Mouse (Mus musculus): ENCODE measurements around the gene Esr2.
A peak's percentile ranks its signal among the peaks of the same experiment; 100 is the strongest.

The Esr2 gene

DNA sequence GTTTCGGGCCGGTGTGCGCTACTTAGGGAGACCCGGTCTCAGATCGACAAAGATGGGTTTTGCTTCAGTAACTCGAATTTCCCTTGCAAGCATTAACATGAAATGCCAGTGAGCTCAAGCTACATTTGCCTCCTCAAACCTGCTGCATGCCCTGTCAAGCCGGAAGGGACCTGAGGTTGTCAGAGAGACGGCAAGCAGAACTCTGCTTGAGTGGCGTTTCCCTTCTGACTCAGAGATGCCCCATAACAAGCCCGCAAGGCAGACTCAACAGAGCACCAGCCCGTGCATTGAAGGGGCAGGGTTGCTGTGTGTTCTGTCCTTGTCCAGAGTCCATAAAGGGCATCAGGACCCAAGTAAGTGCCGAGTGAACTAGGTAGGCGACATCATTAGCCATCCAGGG, 90.0 kb downstream of the Esr2 start:
- no peak for DNase-seq (ENCODE audit: extremely low read depth, low read depth, low spot score)

DNA sequence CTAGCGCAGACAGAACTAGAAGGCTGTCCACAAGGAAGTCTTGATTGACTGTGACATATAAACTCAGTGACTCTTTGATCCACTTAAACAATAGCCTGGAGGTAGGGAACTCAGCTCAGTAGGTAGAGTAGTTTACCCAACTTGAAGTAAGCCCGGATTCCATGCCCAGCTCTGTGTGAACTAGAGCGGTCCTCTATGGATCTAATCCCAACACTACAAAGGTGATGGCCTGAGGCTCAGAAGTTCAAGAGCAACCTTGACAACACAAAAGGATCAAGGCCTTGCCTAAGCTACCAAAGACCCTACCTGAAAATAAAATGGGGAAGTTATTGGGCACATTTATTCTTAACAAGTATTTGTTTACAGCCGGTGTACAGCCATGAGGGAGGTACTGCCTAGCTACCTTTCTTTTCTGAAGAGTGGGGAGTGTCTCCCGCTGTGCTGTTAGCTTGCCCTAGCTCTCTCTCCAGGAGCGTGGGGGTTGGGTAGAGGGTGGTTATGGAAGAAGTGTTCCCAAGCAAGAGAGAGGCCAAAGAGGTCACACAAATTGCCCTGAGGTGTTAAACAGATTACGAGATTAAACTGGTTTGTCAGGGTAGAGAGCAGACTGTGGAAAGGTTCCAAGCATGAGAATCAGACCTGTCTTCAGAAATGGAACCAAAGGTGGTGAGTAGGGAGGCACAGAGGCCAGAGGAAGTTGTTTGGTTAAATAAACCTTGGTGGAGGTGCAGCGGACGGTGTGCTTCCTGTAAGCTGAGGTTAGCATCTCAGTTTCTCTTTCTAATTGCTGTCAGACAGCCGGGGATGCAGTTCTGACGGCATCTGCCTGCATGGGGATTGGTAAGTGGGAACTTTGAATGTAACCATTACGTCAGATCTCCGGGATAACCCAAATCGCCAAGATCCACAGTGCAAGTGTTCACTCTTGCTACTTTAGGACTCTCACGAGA, 90.8 kb downstream of the Esr2 start:
- peak; percentile 81 for DNase-seq (ENCODE audit: extremely low read depth, low read depth, low spot score)

DNA sequence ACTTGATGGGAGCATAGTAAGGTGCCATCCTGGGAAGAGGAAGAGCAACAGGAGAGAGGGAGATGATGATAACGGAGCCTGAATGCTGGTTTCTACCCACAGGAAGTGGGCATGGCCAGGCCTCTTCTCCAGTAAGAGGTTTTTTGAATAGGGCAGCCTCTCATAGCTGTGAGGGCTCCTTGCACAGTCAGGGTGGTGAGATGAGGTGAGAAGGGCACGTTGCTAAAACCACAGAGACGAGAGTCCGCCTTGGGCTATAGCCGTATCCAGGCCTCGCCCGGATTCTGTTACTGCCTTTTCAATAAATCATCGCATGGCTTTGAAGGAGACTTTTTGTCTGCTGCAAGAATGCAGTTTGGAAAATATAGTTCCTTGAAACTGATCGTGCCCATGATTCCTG, 92.0 kb downstream of the Esr2 start:
- no peak for DNase-seq (ENCODE audit: extremely low read depth, low read depth, low spot score)

DNA sequence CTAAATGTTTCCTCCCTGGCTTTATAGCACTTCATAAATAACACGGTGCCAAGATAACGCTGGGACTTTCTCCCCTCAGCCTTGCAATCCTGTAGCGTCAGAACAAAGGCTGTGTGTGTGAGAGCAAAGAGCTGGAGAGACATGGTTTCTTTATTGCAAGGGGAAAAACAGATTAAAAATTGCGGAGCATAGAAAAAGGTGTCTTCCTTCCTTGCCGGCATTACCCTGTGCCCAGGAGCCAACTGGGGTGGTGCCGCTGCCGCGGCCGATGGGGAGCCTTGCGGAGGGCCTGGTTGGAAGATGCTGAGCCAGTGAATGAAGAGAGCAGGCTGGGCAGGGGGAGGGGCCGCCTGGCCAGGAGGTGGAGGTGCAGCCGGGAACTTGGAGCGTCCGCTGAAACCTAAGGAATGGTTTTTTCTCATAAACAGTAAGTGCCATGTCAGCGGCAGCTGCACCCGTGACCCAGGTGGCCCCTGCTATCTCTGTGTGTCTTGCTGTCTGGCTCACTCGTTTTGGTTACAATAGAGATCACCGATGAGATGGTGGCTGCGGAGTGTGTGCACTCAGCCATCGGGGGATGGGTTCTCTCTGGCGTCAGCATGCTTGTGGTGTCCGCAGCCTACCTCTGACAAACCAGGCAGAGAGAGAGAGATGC, 95.4 kb downstream of the Esr2 start:
- no peak for DNase-seq (ENCODE audit: extremely low read depth, low read depth, low spot score)

GRCm38 (mm10) chr12:76080876-76081556, 96.0 kb downstream of the Esr2 start:
- DNase-seq (ENCODE audit: extremely low read depth, low read depth, low spot score), result peak; percentile 63

DNA sequence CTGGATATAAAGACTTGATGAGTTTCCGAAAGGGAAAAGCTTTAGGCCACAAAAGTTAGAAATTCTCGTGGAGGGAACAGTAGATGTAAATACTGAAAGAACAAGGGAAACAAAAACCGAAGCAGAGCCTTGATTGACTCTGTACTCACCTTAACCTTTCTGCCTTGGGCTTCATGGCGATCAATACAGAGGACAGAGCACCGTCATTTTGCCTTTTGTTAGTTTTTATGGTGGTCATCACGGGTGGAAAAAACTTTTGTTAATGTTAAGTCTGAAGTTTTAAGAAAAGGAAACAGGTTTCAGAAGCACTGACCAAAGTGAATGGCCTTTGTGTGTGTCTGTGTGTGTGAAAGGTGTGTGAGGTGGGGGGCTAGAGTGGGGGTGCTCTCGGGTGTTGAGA, 103.1 kb downstream of the Esr2 start:
- DNase-seq (ENCODE audit: extremely low read depth, low read depth, low spot score), result no peak

DNA sequence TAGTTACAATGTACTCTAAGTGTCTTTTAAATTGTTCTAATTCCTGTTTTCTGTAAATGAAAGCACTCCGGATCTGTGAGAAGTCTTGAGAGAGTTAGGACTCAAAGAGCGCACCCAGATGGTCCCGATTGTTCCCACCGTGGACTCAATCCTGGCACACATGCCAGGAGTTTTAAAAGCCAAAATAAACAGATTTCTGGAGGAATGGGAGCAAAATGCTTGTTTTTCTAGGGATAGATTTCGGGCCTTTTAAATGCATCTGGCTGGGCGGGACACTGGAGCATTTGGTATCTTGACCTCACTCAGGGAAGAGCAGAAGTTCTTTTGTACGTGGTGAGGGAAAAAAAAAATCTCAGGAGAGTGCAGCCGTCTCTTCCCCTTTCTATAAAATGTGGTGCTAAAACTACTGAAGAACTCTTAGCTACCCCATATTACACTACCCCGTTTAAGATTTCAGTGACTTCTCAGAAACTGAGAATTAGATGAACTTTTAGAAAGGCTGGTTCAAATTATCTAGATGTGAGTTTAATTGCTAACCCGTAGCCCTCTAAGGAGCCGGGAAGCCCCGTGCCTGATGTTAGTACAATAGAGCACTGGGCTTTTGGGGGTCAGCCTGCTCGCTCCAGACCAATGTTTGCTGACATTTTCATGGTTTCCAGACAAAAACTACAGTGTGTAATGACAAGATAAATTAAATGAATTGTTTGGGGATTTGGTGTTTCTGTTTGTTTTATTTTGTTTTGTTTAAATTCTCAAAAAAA, 103.8 kb downstream of the Esr2 start:
- no peak for DNase-seq (ENCODE audit: extremely low read depth, low read depth, low spot score)

GRCm38 (mm10) chr12:76071935-76072849, 104.9 kb downstream of the Esr2 start:
- no peak for DNase-seq (ENCODE audit: extremely low read depth, low read depth, low spot score)

All from fat pad, adult 2 months (tissue).